Comparison of ENCODE assay signal across 8 mouse cellular contexts in genomic region chr5:111590619-111591081, GRCm38 (mm10).
DNase-seq lines count a peak whose midpoint lies in the region; ATAC-seq lines count a peak whose summit lies in the region.

No protein-coding gene starts in this region.

- no peak overlapping the region for H3K9ac ChIP-seq in heart, embryonic 12.5 days
- no peak overlapping the region for H3K9ac ChIP-seq in hindbrain, embryonic 15.5 days
- H3K9ac ChIP-seq in neural tube, embryonic 13.5 days: 0 out of 2 replicates have a peak overlapping the region, but pooled peaks have one; percentile 31

- no peak; the same call in 1 of the 2 replicates for ATAC-seq in heart, embryonic 12.5 days (ENCODE audit: insufficient number of reproducible peaks, low FRiP score)
- ATAC-seq in hindbrain, embryonic 15.5 days (ENCODE audit: low FRiP score, low read depth): peak; percentile 59
- ATAC-seq in neural tube, embryonic 13.5 days (ENCODE audit: low read depth): 0 out of 2 replicates have a peak, but pooled peaks have one; percentile 34
- ATAC-seq in megakaryocyte progenitor cell, adult 5-6 weeks (replicated peaks; ENCODE audit: poor library complexity): no peak

- no peak overlapping the region for H3K4me3 ChIP-seq in heart, embryonic 12.5 days
- no peak overlapping the region for H3K4me3 ChIP-seq in hindbrain, embryonic 15.5 days
- H3K4me3 ChIP-seq in neural tube, embryonic 13.5 days: no peak overlapping the region

- no peaks in the 10 kb centered on the region for H3K9me3 ChIP-seq in heart, embryonic 12.5 days (replicated peaks)
- H3K9me3 ChIP-seq in hindbrain, embryonic 15.5 days: no peaks in the 10 kb centered on the region
- H3K9me3 ChIP-seq in neural tube, embryonic 13.5 days: no peaks in the 10 kb centered on the region

- no peak for DNase-seq in heart, adult 11 months
- DNase-seq in brain, embryonic 18.5 days (ENCODE audit: low read depth, low spot score): peak; percentile 45
- no peak for DNase-seq in cerebellum, postnatal 4 days (ENCODE audit: low spot score in 2 of 2)
- no peak for DNase-seq in cerebellum, adult 9-10 months

- H3K4me2 ChIP-seq in heart, embryonic 12.5 days: no peak overlapping the region
- no peak overlapping the region for H3K4me2 ChIP-seq in hindbrain, embryonic 15.5 days
- H3K4me2 ChIP-seq in neural tube, embryonic 13.5 days: no peak overlapping the region

- 0 out of 2 replicates have a peak overlapping the region, but pooled peaks have one; percentile 6 for H3K27ac ChIP-seq in heart, embryonic 12.5 days (ENCODE audit: poor library complexity, severe bottlenecking)
- H3K27ac ChIP-seq in hindbrain, embryonic 15.5 days (replicated peaks): peak overlapping the region; percentile 60; the same call in 1 of the 2 replicates
- H3K27ac ChIP-seq in neural tube, embryonic 13.5 days (replicated peaks): peak overlapping the region; percentile 34; the same call in 1 of the 2 replicates

- no peaks in the 10 kb centered on the region for H3K36me3 ChIP-seq in heart, embryonic 12.5 days
- no peaks in the 10 kb centered on the region for H3K36me3 ChIP-seq in hindbrain, embryonic 15.5 days
- no peaks in the 10 kb centered on the region for H3K36me3 ChIP-seq in neural tube, embryonic 13.5 days

- peaks cover 23% of the 10 kb centered on the region for H3K27me3 ChIP-seq in heart, embryonic 12.5 days (replicated peaks)
- no peaks in the 10 kb centered on the region for H3K27me3 ChIP-seq in hindbrain, embryonic 15.5 days
- 0 out of 2 replicates have a peak, but pooled peaks cover under 1% of the 10 kb centered on the region for H3K27me3 ChIP-seq in neural tube, embryonic 13.5 days

- 26% methylated on average over 4 of the region's 4 CpGs for WGBS in heart, embryonic 12.5 days
- WGBS in hindbrain, embryonic 15.5 days: 16% methylated on average over 4 of the region's 4 CpGs
- WGBS in neural tube, embryonic 13.5 days: 15% methylated on average over 4 of the region's 4 CpGs

- 0 out of 2 replicates have a peak, but pooled peaks cover 9% of the 10 kb centered on the region for H3K4me1 ChIP-seq in heart, embryonic 12.5 days (replicated peaks)
- peaks cover 24% of the 10 kb centered on the region for H3K4me1 ChIP-seq in hindbrain, embryonic 15.5 days (replicated peaks)
- H3K4me1 ChIP-seq in neural tube, embryonic 13.5 days (replicated peaks): peaks cover 34% of the 10 kb centered on the region

Comparison
In these comparisons a context has a peak if more than half of its experiments do, and no peak if none do; other contexts are left out.
1. ATAC-seq: peak in hindbrain, embryonic 15.5 days (single experiment) and neural tube, embryonic 13.5 days (single experiment); none in heart, embryonic 12.5 days (single experiment) and megakaryocyte progenitor cell, adult 5-6 weeks (single experiment).
2. H3K27ac ChIP-seq: peak in every context shown above with its lines; median percentile 60 in hindbrain, embryonic 15.5 days; 34 in neural tube, embryonic 13.5 days; 6 in heart, embryonic 12.5 days.